Mouse (Mus musculus) midbrain, embryonic 15.5 days (tissue): Measurements from ENCODE around the gene Mia2. TPM values are rescaled to one million over a fixed set of nuclear protein-coding genes. Genes with fewer than 3 reads are reported as not detected.
"Not testable (repeated sequence)": the region's sequence is repeated elsewhere in the genome, so short reads cannot be mapped to it uniquely, and the experiment has no call there.

Source experiments
- ATAC-seq: fragments of 200-750 bp; cut with Nextera tagmentation; replicated peaks from 2 replicates; pipeline ENCODE4 v1.8.0; 2017; ENCODE audit warnings: moderate TSS enrichment
- H3K27ac ChIP-seq: fragments of 300-500 bp; sonication (generic); 2 replicates; pipeline ENCODE4 v1.5.1; 2015; ENCODE audit warnings: mild to moderate bottlenecking, inconsistent platforms
- H3K27me3 ChIP-seq: fragments of 300-500 bp; sonication (generic); replicated peaks from 2 replicates; pipeline ENCODE4 v1.6.1; 2015; ENCODE audit warnings: inconsistent platforms
- H3K36me3 ChIP-seq: fragments of 300-500 bp; sonication (generic); replicated peaks from 2 replicates; pipeline ENCODE4 v1.6.1; 2015; ENCODE audit warnings: inconsistent platforms
- H3K4me1 ChIP-seq: fragments of 300-500 bp; sonication (generic); 2 replicates; pipeline ENCODE4 v1.6.1; 2015; ENCODE audit warnings: inconsistent platforms
- H3K4me2 ChIP-seq: fragments of 300-500 bp; sonication (generic); 2 replicates; pipeline ENCODE4 v1.6.1; 2015; ENCODE audit warnings: inconsistent platforms, mild to moderate bottlenecking, moderate library complexity
- H3K4me3 ChIP-seq: fragments of 300-500 bp; sonication (generic); 2 replicates; pipeline ENCODE4 v1.5.1; 2015; ENCODE audit warnings: mild to moderate bottlenecking, inconsistent platforms
- H3K9ac ChIP-seq: fragments of 300-500 bp; sonication (generic); 2 replicates; pipeline ENCODE4 v1.6.1; 2015; ENCODE audit warnings: mild to moderate bottlenecking, inconsistent platforms
- H3K9me3 ChIP-seq: fragments of 300-500 bp; sonication (generic); 2 replicates; pipeline ENCODE4 v1.6.1; 2016; ENCODE audit warnings: inconsistent platforms
- WGBS: fragments of 180-500 bp; shearing (Covaris S2); methylation state at CpG from one replicate; pipeline ENCODE4 v1.1.7; 2015; ENCODE audit warnings: mixed read lengths; 5-methylcytosine and 5-hydroxymethylcytosine counted together
- polyA plus RNA-seq: library from polyadenylated mRNA; unstranded; fragments of >200 nt; fragmentation: Nextera tagmentation; extraction: Ambion mirVana; gene quantifications from 2 replicates; pipeline ENCODE4 v1.2.1, GENCODE M21; 2015

The Mia2 gene
- polyA plus RNA-seq, result 28.4 and 30.7 TPM in 2 replicates

DNA sequence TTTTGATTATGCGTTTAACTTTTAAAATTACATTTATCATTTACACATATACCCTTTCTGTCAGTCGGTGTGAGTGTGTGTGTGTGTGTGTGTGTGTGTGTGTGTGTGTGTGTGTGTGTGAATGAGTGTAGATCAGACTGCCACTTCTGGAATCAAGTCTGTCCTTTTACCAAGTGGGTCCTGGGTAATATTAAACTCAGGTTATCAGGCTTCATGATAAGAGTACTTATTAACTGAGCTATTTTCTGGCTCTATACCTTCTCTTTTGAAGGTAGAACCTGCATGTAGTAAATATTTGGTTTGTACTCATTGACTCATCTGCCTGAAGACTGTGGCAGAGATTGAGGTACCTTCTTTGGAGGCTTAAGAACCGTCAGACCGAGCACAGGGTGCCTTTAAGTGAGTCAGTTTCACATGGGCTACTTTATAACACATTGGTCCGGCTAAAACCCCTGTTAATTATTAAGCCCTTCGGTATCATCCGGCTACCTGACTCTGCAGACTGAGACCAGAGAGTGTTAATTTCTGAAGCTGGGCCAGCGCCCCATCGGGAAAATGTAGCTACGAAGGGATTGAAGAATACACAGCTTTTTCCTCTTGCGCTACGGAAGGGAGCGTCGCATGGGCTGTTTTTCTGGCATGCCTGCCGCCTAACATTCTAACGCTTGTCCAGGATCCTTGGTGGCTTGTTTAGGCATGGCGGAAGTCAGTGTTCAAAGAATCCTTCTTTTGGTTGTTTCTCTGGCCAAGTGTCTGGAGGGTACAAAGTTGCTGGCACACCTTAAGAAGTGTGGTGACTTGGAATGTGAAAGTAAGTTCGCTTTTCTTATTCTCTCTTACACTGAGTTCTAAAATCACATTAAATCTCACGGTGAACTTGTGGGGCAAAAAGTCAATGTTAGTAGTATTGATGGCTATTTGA is at the start of gene Mia2:
Mia2 (plus strand) TSS at position 696 of the 922 bp plus-strand sequence.
- H3K36me3 ChIP-seq, result no peaks in the 10 kb centered on the region
- H3K9ac ChIP-seq, result no peak within 1 kb of the TSS
- H3K9me3 ChIP-seq, result no peaks in the 10 kb centered on the region
- H3K4me3 ChIP-seq, result no peak within 1 kb of the TSS
- H3K27me3 ChIP-seq, result no peaks in the 10 kb centered on the region
- H3K27ac ChIP-seq, result no peak within 1 kb of the TSS
- H3K4me2 ChIP-seq, result no peak within 1 kb of the TSS
- WGBS, result 87% methylated on average over 19 of the region's 19 CpGs
- no peaks in the 10 kb centered on the region for H3K4me1 ChIP-seq
- ATAC-seq, result no peak

DNA sequence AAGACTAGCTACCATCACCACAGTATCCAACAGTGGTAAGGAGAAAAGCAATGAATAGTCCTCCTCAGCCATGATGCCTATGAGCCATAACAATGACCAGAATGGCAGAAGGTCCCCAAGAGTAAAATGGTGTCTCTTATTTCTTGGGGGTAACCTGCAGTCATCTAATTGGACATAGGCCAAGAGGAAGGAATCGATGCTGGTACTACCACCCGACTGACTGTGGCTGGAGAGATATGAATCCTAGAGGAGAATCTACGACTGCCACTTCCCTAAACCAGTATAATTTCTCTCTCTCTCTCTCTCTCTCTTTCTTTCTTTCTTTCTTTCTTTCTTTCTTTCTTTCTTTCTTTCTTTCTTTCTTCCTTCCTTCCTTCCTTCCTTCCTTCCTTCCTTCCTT is 43.1 kb upstream of the Mia2 start:
- Histone ChIP-seq H3K27me3 (no peaks in the 10 kb centered on the region), H3K9ac (no peak overlapping the region), H3K4me2 (no peak overlapping the region), H3K9me3 (no peaks in the 10 kb centered on the region), H3K27ac (no peak overlapping the region), H3K36me3 (peaks cover 15% of the 10 kb centered on the region; the same call in 1 of the 2 replicates), H3K4me1 (no peaks in the 10 kb centered on the region), H3K4me3 (no peak overlapping the region)
- no peak for ATAC-seq
- 96% methylated on average over 3 of the region's 3 CpGs for WGBS

DNA sequence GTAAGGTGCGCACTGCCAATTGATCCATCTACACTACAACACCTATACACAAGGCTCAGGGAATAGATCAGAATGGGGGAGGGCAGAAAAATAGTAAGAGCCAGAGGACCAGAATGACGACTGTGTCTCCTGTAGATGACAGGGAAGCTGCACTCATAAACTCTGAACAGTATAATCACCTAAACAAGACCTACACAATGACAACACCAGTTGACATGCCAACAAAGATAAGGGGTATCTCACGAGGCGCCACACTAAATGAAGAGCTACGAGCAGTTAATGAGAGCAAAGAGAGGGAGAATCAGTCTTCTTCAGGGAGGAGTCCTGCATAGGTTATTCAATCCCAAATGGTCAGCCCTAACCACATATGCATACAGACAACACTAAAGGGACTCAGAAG is 42.4 kb upstream of the Mia2 start:
- Histone ChIP-seq H3K36me3 (peaks cover 14% of the 10 kb centered on the region; the same call in 1 of the 2 replicates), H3K27me3 (no peaks in the 10 kb centered on the region), H3K4me1 (peaks cover 4% of the 10 kb centered on the region; the same call in 1 of the 2 replicates), H3K27ac (no peak overlapping the region), H3K4me2 (no peak overlapping the region), H3K4me3 (no peak overlapping the region), H3K9ac (no peak overlapping the region), H3K9me3 (no peaks in the 10 kb centered on the region)
- WGBS, result 90% methylated on average over 5 of the region's 5 CpGs
- no peak for ATAC-seq

DNA sequence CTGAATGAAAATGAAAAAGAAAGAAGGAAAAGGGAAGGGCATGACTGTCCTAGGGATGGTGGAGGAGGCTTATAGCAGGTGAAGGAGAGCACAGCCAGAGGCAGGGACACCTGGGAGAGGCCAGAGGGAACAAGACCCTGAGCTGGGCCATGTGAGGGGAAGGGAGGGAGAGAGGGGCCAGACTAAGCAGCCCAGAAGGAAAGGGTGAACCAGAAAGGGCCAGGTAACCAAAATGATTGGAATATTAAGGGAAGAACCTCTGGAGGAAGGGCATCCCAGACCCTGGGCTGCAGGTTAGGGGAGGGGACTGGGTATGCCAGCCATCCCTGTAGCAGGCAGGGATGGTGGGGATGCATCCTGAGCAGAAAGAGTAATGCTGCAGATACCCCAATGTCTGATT is 41.6 kb upstream of the Mia2 start:
- Histone ChIP-seq H3K9ac (no peak overlapping the region), H3K4me3 (no peak overlapping the region), H3K9me3 (no peaks in the 10 kb centered on the region), H3K4me1 (peaks cover 12% of the 10 kb centered on the region), H3K27me3 (no peaks in the 10 kb centered on the region), H3K36me3 (peaks cover 11% of the 10 kb centered on the region; the same call in 1 of the 2 replicates), H3K4me2 (no peak overlapping the region), H3K27ac (no peak overlapping the region)
- ATAC-seq, result no peak

DNA sequence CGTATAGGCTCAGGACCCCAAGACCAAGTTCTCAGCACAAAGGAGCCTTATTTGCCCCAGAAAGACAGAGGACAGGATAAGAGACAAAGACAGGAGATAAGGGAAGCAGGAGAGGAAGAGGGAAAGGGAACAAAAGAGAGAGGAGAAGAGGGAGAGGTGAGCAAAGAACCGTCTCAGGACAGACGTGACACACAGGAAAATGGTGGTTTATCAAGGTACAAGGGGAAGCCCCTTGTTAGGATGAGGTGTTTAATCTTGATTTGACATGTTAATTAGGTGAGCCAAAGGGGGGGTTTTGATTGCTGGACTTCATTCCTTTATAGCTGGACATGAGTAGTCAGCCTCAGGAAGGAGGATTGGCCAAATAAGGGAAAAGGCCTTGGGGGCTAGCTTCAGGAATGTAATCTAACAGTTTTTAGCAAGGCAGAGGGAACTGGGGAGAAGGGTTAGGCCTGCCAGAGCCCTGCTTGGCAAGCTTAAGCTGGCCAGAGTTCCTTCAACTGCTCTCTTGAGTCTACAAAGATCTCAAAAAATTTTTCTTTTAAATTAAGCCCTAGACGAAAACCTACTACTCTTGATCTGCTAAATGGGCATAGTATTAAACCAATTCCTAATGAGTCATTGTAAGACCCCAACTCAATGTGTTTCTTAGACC is 40.3 kb upstream of the Mia2 start:
- no peak overlapping the region for H3K27ac ChIP-seq
- WGBS, result 88% methylated on average over 4 of the region's 4 CpGs
- H3K9me3 ChIP-seq, result no peaks in the 10 kb centered on the region
- peaks cover 4% of the 10 kb centered on the region; the same call in 1 of the 2 replicates for H3K36me3 ChIP-seq
- H3K4me2 ChIP-seq, result no peak overlapping the region
- no peak for ATAC-seq
- no peak overlapping the region for H3K4me3 ChIP-seq
- H3K9ac ChIP-seq, result no peak overlapping the region
- H3K27me3 ChIP-seq, result no peaks in the 10 kb centered on the region
- peaks cover 25% of the 10 kb centered on the region for H3K4me1 ChIP-seq

DNA sequence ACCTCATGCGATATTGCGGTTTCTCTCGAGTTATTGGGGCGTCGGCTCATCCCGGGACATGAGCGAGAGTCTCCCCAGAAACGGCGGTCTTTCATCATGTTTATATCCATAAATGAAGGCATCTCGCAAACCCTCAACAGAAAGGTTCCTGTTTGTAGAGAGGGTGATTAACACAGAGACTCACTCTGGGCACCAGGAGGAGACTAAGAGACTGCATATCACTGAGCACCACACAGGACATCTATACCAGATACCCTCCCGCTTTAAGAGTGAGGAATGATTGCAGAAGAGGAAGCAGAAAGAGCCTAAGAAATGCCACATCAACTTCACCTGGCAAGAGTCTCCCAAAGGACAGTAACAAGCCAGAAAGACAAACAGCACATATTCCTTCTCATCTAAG is 39.4 kb upstream of the Mia2 start:
- H3K4me3 ChIP-seq, result no peak overlapping the region
- H3K9ac ChIP-seq, result no peak overlapping the region
- H3K4me1 ChIP-seq, result peaks cover 27% of the 10 kb centered on the region
- 96% methylated on average over 11 of the region's 11 CpGs for WGBS
- no peak overlapping the region for H3K4me2 ChIP-seq
- no peaks in the 10 kb centered on the region for H3K27me3 ChIP-seq
- H3K9me3 ChIP-seq, result no peaks in the 10 kb centered on the region
- no peak overlapping the region for H3K27ac ChIP-seq
- peaks cover 4% of the 10 kb centered on the region; the same call in 1 of the 2 replicates for H3K36me3 ChIP-seq
- ATAC-seq, result no peak

DNA sequence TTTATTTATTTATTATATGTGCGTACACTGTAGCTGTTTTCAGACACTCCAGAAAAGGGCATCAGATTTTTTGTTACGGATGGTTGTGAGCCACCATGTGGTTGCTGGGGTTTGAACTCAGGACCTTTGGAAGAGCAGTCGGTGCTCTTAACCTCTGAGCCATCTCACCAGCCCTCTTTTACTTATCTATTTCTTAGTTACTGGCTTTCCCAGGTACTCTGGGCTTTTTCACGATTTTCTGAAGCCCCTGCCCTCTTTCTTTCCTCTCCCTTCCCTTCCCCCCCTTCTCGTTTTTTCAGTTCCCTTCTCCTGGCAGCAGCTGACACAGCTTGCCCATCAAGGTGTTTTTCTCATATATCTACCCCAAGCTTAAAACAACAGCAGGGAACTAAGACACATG is 37.4 kb upstream of the Mia2 start:
- not testable (repeated sequence) for H3K4me3 ChIP-seq, H3K9me3 ChIP-seq, H3K27ac ChIP-seq, H3K36me3 ChIP-seq, ATAC-seq, H3K4me2 ChIP-seq, H3K27me3 ChIP-seq, H3K9ac ChIP-seq
- H3K4me1 ChIP-seq, result peaks cover 27% of the 10 kb centered on the region
- 87% methylated on average over 5 of the region's 5 CpGs for WGBS

DNA sequence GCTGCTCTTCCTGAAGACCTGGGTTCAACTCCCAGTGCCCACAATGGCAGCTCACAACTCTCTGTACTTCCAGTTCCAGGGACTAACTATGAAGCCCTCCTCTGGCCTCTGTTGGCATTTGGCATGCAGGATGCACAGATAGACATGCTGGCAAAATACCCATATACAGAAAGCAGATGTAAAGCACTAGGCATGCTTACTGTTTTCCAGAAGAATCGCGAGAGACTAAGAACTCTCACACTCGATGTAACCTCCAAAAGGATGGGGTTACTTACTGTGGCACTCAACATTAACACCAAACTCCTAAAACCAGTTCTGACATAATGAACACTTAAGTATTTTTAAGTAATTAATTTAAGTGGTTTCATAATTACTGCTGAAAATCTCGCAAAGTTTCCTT is 35.3 kb upstream of the Mia2 start:
- no peak for ATAC-seq
- 65% methylated on average over 4 of the region's 4 CpGs for WGBS

DNA sequence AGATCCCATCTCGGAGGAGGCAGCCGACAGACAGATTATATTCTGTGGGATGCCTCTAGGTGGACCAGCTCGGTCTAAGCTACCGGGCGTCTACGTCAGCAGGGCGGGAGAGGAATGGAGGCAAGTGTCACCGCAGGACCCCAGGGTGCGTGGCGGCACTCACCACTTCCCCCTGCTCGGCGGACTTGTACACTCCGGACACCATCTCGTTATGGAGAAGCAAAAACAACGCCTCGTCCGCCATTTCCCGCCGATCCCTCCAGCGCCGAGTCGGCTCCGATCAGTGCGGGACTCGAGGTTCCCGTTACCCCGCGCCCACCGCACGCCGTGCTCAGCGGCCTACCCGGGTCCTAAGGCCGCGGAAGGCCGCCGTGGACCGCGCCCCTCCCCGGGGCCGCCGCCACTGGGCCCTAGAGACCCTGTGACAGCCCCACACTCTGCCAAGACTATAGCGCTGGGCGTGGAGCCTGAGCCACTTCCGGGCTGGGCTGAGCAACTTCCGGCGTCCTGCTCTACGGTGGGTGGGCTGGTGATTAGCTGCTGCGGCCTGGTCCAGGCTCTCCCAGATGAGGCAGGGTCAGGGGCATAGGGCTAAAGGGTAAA is 34.5 kb upstream of the Mia2 start, which contains the start of gene Trappc6b:
Trappc6b (minus strand) TSS at position 480 of the 603 bp plus-strand sequence.
- H3K36me3 ChIP-seq, result 0 out of 2 replicates have a peak, but pooled peaks cover 3% of the 10 kb centered on the region

More for the DNA sequence above, 35.3 kb upstream of the Mia2 start:
- H3K4me3 ChIP-seq, result peak overlapping the region; percentile 87
- H3K4me1 ChIP-seq, result peaks cover 27% of the 10 kb centered on the region
- H3K4me2 ChIP-seq, result peak overlapping the region; percentile 68
- H3K9me3 ChIP-seq, result no peaks in the 10 kb centered on the region
- no peaks in the 10 kb centered on the region for H3K27me3 ChIP-seq
- peak overlapping the region; percentile 98 for H3K27ac ChIP-seq
- H3K9ac ChIP-seq, result peak overlapping the region; percentile 99
- H3K36me3 ChIP-seq, result 0 out of 2 replicates have a peak, but pooled peaks cover 4% of the 10 kb centered on the region

DNA sequence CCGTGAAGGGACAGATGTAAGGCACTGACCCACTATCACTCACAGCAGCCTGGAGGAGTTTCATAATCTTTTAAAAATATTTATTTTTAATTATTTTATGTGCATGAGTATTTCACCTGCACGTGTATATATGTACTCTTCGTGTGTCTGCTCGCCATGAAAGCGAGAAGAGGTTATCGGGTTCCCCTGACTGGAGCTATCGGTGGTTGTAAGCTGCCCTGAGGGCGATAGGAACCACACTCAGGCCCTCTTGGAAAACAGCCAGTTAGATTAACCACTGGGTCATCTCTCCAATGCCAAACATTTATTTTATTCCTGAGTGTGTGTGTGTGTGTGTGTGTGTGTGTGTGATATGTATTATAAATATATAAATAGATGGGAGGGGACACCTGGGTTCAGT is 30.8 kb upstream of the Mia2 start:
- no peak overlapping the region for H3K27ac ChIP-seq
- H3K4me2 ChIP-seq, result no peak overlapping the region
- 87% methylated on average over 8 of the region's 8 CpGs for WGBS
- H3K27me3 ChIP-seq, result no peaks in the 10 kb centered on the region
- no peak for ATAC-seq
- no peaks in the 10 kb centered on the region for H3K9me3 ChIP-seq
- H3K9ac ChIP-seq, result no peak overlapping the region
- H3K4me3 ChIP-seq, result no peak overlapping the region
- peaks cover 19% of the 10 kb centered on the region for H3K4me1 ChIP-seq
- H3K36me3 ChIP-seq, result peaks cover 16% of the 10 kb centered on the region

More for the DNA sequence above, 34.5 kb upstream of the Mia2 start, which contains the start of gene Trappc6b:
- Histone ChIP-seq H3K4me2 (peak within 1 kb of the TSS; percentile 68), H3K9me3 (no peaks in the 10 kb centered on the region), H3K4me3 (peak within 1 kb of the TSS; percentile 87), H3K9ac (peak within 1 kb of the TSS; percentile 99), H3K4me1 (peaks cover 30% of the 10 kb centered on the region), H3K27ac (peak within 1 kb of the TSS; percentile 98), H3K27me3 (no peaks in the 10 kb centered on the region)
- peak; percentile 98 for ATAC-seq
- WGBS, result 1% methylated on average over 49 of the region's 49 CpGs

DNA sequence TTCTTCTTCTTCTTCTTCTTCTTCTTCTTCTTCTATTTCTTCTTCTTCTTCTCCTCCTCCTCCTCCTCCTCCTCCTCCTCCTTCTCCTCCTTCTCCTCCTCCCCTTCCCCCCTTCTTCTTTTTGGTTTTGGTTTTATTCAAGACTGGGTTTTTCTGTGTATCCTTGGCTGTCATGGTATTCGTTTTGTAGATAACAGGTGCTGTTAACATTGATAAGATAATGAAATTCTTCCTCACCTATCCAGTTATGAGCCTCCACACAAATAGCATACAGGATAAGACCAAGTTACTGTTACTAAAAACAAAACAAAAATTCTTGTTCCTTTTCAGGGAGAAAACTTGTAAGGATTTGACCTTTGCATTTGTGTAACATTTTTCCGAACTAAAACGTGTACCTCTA is 29.8 kb upstream of the Mia2 start:
- Histone ChIP-seq H3K4me3 (peak overlapping the region; percentile 94), H3K9me3 (no peaks in the 10 kb centered on the region), H3K4me1 (peaks cover 12% of the 10 kb centered on the region), H3K27ac (peak overlapping the region; percentile 94), H3K4me2 (peak overlapping the region; percentile 56), H3K9ac (0 out of 2 replicates have a peak overlapping the region, but pooled peaks have one; percentile 59), H3K27me3 (no peaks in the 10 kb centered on the region), H3K36me3 (peaks cover 23% of the 10 kb centered on the region)
- ATAC-seq, result no peak
- 69% methylated on average over 3 of the region's 3 CpGs for WGBS
